22 mouse cellular contexts compared by ENCODE assay signal in the genomic region with DNA sequence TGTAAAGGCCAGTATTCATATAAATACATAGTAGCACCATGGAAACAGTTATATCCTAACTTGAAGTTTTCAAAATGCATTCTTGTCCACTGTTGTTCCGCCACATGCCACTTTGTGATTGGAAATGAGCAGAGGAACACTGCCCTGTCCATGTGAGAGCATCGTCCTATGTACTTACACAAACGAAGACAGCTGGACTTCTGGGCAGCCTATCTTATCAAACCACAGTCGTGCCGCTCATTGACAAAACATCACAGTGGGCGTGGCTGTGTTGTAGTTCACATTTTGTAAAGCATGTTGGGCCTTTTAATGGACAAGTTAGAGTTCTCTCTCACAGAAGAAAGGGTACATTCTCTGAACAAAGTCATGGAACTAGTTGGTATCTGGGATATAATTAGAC. TPM values are rescaled to one million over a fixed set of nuclear protein-coding genes. Genes with fewer than 3 reads are reported as not detected.
A peak's percentile ranks its signal among the peaks of the same experiment; 100 is the strongest.
DNase-seq lines count a peak whose midpoint lies in the region; ATAC-seq and TF ChIP-seq lines count a peak whose summit lies in the region.
"Had no signal": no experiment of that assay in that cellular context is flagged by ENCODE, and none has a peak within 500 bp of the region (broad histone marks: within the 10 kb centered on the region; RNA-seq: fewer than 3 reads in every experiment).

No protein-coding gene starts in this region.

- no peaks in the 10 kb centered on the region for H3K27me3 ChIP-seq in MEL (ENCODE audit: control insufficient read depth in 1 of 2, insufficient read depth in 2 of 2, low read length in 2 of 2)
- H3K27me3 ChIP-seq in liver, embryonic 11.5 days (replicated peaks; ENCODE audit: control insufficient read depth, insufficient read depth, low read length) = no peaks in the 10 kb centered on the region
- H3K27me3 ChIP-seq in liver, embryonic 15.5 days = no peaks in the 10 kb centered on the region
- H3K27me3 ChIP-seq: embryonic facial prominence, embryonic 15.5 days; forebrain, embryonic 15.5 days; heart, embryonic 13.5 days; hindbrain, embryonic 12.5 days had no signal

- H3K4me1 ChIP-seq in MEL (ENCODE audit: control insufficient read depth in 1 of 2, insufficient read depth in 2 of 2, low read length in 2 of 2) = peaks cover 38 to 43% of the 10 kb centered on the region in 2 experiments
- peaks cover 25% of the 10 kb centered on the region for H3K4me1 ChIP-seq in liver, embryonic 11.5 days (replicated peaks; ENCODE audit: control insufficient read depth, insufficient read depth, low read length)
- H3K4me1 ChIP-seq in liver, embryonic 15.5 days (replicated peaks) = peaks cover 40% of the 10 kb centered on the region

- H3K4me2 ChIP-seq in liver, embryonic 11.5 days = no peak overlapping the region
- peak overlapping the region; percentile 8; the same call in 1 of the 2 replicates for H3K4me2 ChIP-seq in liver, embryonic 15.5 days
- H3K4me2 ChIP-seq: embryonic facial prominence, embryonic 15.5 days; forebrain, embryonic 15.5 days; heart, embryonic 13.5 days; hindbrain, embryonic 12.5 days had no signal

- TF ChIP-seq POLR2A in MEL (IDR thresholded peaks at IDR 0.05; ENCODE audit: control insufficient read depth in 1 of 2, insufficient read depth in 1 of 2, low read depth in 1 of 2, low read length in 2 of 2, poor library complexity in 1 of 2) = no peak

- TF ChIP-seq CTCF in MEL (IDR thresholded peaks at IDR 0.05 in 2 of 3, conservative IDR thresholded peaks at IDR 0.05 in 1 of 3; ENCODE audit: control insufficient read depth in 1 of 3, insufficient read depth in 1 of 3, low read depth in 2 of 3, low read length in 3 of 3, poor library complexity in 1 of 3, severe bottlenecking in 1 of 3) = no peak

- no peak for TF ChIP-seq RAD21 in MEL (IDR thresholded peaks at IDR 0.05; ENCODE audit: low read depth, low read length)

- no peaks in the 10 kb centered on the region for H3K9me3 ChIP-seq in MEL (replicated peaks; ENCODE audit: insufficient read depth, low read length)
- H3K9me3 ChIP-seq in liver, embryonic 11.5 days (ENCODE audit: control insufficient read depth, low read length) = no peaks in the 10 kb centered on the region
- no peaks in the 10 kb centered on the region for H3K9me3 ChIP-seq in liver, embryonic 15.5 days (replicated peaks)
- H3K9me3 ChIP-seq: embryonic facial prominence, embryonic 15.5 days; forebrain, embryonic 15.5 days; G1E; heart, embryonic 13.5 days; hindbrain, embryonic 12.5 days had no signal

- WGBS in liver, embryonic 11.5 days = 38% methylated on average over 6 of the region's 6 CpGs
- WGBS in liver, embryonic 15.5 days (ENCODE audit: insufficient replicate concordance) = 24% methylated on average over 6 of the region's 6 CpGs

- H3K9ac ChIP-seq in MEL (ENCODE audit: control insufficient read depth, low read depth, low read length, poor library complexity, severe bottlenecking) = no peak overlapping the region
- H3K9ac ChIP-seq in liver, embryonic 11.5 days (ENCODE audit: low read depth, low read length) = no peak overlapping the region
- no peak overlapping the region for H3K9ac ChIP-seq in liver, embryonic 15.5 days
- H3K9ac ChIP-seq: embryonic facial prominence, embryonic 15.5 days; forebrain, embryonic 15.5 days; heart, embryonic 13.5 days; hindbrain, embryonic 12.5 days had no signal

- TF ChIP-seq EP300 in MEL (IDR thresholded peaks at IDR 0.05; ENCODE audit: low read depth in 1 of 2, low read length in 2 of 2) = peak in 1 of 2 experiments; percentile 45; a peak in 1 of 4 replicates

- H3K27ac ChIP-seq in MEL (ENCODE audit: control insufficient read depth, low read depth, low read length) = no peak overlapping the region
- no peak overlapping the region for H3K27ac ChIP-seq in liver, embryonic 11.5 days (ENCODE audit: low read depth, low read length)
- H3K27ac ChIP-seq in liver, embryonic 15.5 days (replicated peaks) = 0 out of 2 replicates have a peak overlapping the region, but pooled peaks have one; percentile 38
- H3K27ac ChIP-seq: embryonic facial prominence, embryonic 15.5 days; forebrain, embryonic 15.5 days; heart, embryonic 13.5 days; hindbrain, embryonic 12.5 days; hindbrain, postnatal 0 days had no signal

- H3K36me3 ChIP-seq in MEL (ENCODE audit: control insufficient read depth in 1 of 2, insufficient read depth in 2 of 2, low read length in 2 of 2) = peaks cover 0 to 43% of the 10 kb centered on the region in 2 experiments; a peak in 2 of 4 replicates
- H3K36me3 ChIP-seq in liver, embryonic 11.5 days (ENCODE audit: control insufficient read depth, insufficient read depth, low read length) = no peaks in the 10 kb centered on the region
- H3K36me3 ChIP-seq in liver, embryonic 15.5 days (replicated peaks) = no peaks in the 10 kb centered on the region
- H3K36me3 ChIP-seq: embryonic facial prominence, embryonic 15.5 days; forebrain, embryonic 15.5 days; G1E; heart, embryonic 13.5 days; hindbrain, embryonic 12.5 days had no signal

- no peaks in the 10 kb centered on the region for H3K79me2 ChIP-seq in MEL (ENCODE audit: control insufficient read depth, insufficient read depth, low read length, poor library complexity)

- peak; percentile 29 for DNase-seq in 3T3-L1 (ENCODE audit: low read depth, low spot score)
- DNase-seq in MEL (ENCODE audit: low read depth, low spot score) = peak; percentile 63
- DNase-seq in liver, embryonic 11.5 days (ENCODE audit: low spot score) = no peak
- DNase-seq in spleen, adult 12 weeks (ENCODE audit: low spot score) = no peak
- DNase-seq in kidney, adult 9 months = no peak
- DNase-seq in ovary, postnatal 14 days (ENCODE audit: low spot score) = no peak
- DNase-seq: adrenal gland, postnatal 10 days; cerebellum, adult 2 months; cerebellum, postnatal 10 days; embryo, embryonic 11 days; gastrocnemius, postnatal 10 days; heart, postnatal 36 days had no signal

- no peak overlapping the region for H3K4me3 ChIP-seq in MEL (ENCODE audit: control insufficient read depth in 1 of 2, insufficient read depth in 1 of 2, low read depth in 2 of 2, low read length in 2 of 2)
- no peak overlapping the region for H3K4me3 ChIP-seq in liver, embryonic 11.5 days (ENCODE audit: low read depth, low read length)
- no peak overlapping the region for H3K4me3 ChIP-seq in liver, embryonic 15.5 days (replicated peaks)
- H3K4me3 ChIP-seq: embryonic facial prominence, embryonic 15.5 days; erythroblast, embryonic 14.5 days; forebrain, embryonic 15.5 days; heart, embryonic 13.5 days; hindbrain, embryonic 12.5 days had no signal

- ATAC-seq in liver, embryonic 11.5 days (replicated peaks; ENCODE audit: low FRiP score) = peak; percentile 61; the same call in 1 of the 2 replicates
- ATAC-seq in liver, embryonic 15.5 days (ENCODE audit: insufficient read depth) = peak; percentile 42; the same call in 1 of the 2 replicates
- no peak; the same call in 1 of the 2 replicates for ATAC-seq in megakaryocyte progenitor cell, adult 5-6 weeks (replicated peaks; ENCODE audit: poor library complexity)
- ATAC-seq: CD4-positive, CD25-positive, alpha-beta regulatory T cell, adult 4 months; forebrain, embryonic 15.5 days; hindbrain, postnatal 0 days had no signal

TF ChIP-seq in MEL, 35 proteins besides CTCF, POLR2A, EP300 and RAD21:
- TF ChIP-seq SIN3A (IDR thresholded peaks at IDR 0.05; ENCODE audit: low read length) = peak; percentile 55
- no peak for TF ChIP-seq ZC3H11A (IDR thresholded peaks at IDR 0.05; ENCODE audit: low read depth, low read length)
- TF ChIP-seq MEF2A (IDR thresholded peaks at IDR 0.05; ENCODE audit: extremely low read depth, insufficient replicate concordance, low read depth, low read length, poor library complexity, severe bottlenecking) = no peak
- peak; percentile 30; the same call in 1 of the 2 replicates for TF ChIP-seq TAL1 (IDR thresholded peaks at IDR 0.05; ENCODE audit: low read length)
- TF ChIP-seq MXI1 (IDR thresholded peaks at IDR 0.05; ENCODE audit: low read depth, low read length) = peak; percentile 41; the same call in 1 of the 2 replicates
- TF ChIP-seq BHLHE40 (IDR thresholded peaks at IDR 0.05; ENCODE audit: borderline replicate concordance, low read depth, low read length) = peak; percentile 6; the same call in 1 of the 2 replicates
- peak; percentile 69 for TF ChIP-seq GATA1 (IDR thresholded peaks at IDR 0.05; ENCODE audit: low read depth, low read length)
- TF ChIP-seq ETS1 (IDR thresholded peaks at IDR 0.05; ENCODE audit: low read depth, low read length) = peak; percentile 65
- peak; percentile 55 for TF ChIP-seq TCF12 (IDR thresholded peaks at IDR 0.05; ENCODE audit: low read depth, low read length)
- TF ChIP-seq MYC (IDR thresholded peaks at IDR 0.05; ENCODE audit: low read depth, low read length) = no peak
- no peak; the same call in 1 of the 2 replicates for TF ChIP-seq MAX (IDR thresholded peaks at IDR 0.05; ENCODE audit: low read length)

RNA-seq across cellular contexts. Expression of a gene that starts 18.9 kb away (rescaled TPM):
- total RNA-seq in MEL (2012; rRNA removed) = 26.4 and 32.8 TPM in 2 replicates
- polyA plus RNA-seq in MEL (2012; ENCODE audit: insufficient read depth in 1 of 2, insufficient read length in 2 of 2, low read depth in 1 of 2, low replicate concordance in 2 of 2, missing spikeins in 1 of 2) = 10 to 100 TPM; 30.2 to 78.6 TPM
- polyA plus RNA-seq in liver, embryonic 11.5 days (2014; fragmentation: Nextera tagmentation; extraction: Ambion mirVana) = 18.1 and 20.2 TPM in 2 replicates
- polyA plus RNA-seq in liver, embryonic 15.5 days (2015; fragmentation: Nextera tagmentation; extraction: Ambion mirVana) = 11.4 and 11.8 TPM in 2 replicates
- total RNA-seq in megakaryocyte progenitor cell, adult 5-6 weeks (2015) = 41.2 and 41.7 TPM in 2 replicates
- total RNA-seq in megakaryocyte progenitor cell, adult 5-6 weeks (2017) = 36.7 and 43.8 TPM in 2 replicates

Comparison
In these comparisons a context has a peak if more than half of its experiments do, and no peak if none do; other contexts are left out.
1. DNase-seq: peak in 3T3-L1 (single experiment) and MEL (single experiment); none in liver, embryonic 11.5 days (single experiment), spleen, adult 12 weeks (single experiment), kidney, adult 9 months (single experiment) and ovary, postnatal 14 days (single experiment).